Mouse (Mus musculus): ENCODE data around the gene Rnf150.

DNA sequence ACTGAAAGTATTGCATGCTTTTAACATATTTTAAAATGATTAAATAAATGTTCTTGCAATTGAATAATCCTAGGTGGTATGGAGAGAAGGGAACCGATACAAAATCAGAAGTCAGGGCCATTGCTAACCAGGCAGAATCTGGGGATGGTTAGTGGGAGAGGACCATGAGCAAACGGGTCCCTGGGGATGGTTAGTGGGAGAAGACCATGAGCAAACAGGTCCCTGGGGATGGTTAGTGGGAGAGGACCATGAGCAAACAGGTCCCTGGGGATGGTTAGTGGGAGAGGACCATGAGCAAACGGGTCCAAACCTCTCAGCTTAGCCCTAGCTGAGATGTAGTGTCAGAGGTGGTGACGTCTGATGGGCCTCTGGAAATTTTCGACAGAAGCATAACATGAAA lies 247.0 kb downstream of the Rnf150 start:
- TF ChIP-seq POLR2A (IDR thresholded peaks at IDR 0.05; ENCODE audit: insufficient read length, low read depth) (no peak), POLR2AphosphoS2 (IDR thresholded peaks at IDR 0.05; ENCODE audit: insufficient read length, low read depth) (no peak), USF1 (IDR thresholded peaks at IDR 0.05; ENCODE audit: low read depth) (no peak), MYOG (IDR thresholded peaks at IDR 0.05; ENCODE audit: control insufficient read depth in 1 of 3, insufficient read depth in 1 of 3, insufficient read length in 2 of 3, low read depth in 2 of 3) (no peak), MAX (IDR thresholded peaks at IDR 0.05; ENCODE audit: low read depth) (no peak), TCF3 (IDR thresholded peaks at IDR 0.05; ENCODE audit: insufficient read length, low read depth) (no peak), CEBPB (IDR thresholded peaks at IDR 0.05; ENCODE audit: insufficient read depth, poor library complexity, severe bottlenecking) (no peak), E2F4 (IDR thresholded peaks at IDR 0.05; ENCODE audit: insufficient read depth) (no peak)

Measured in myocyte (in vitro differentiated cells).